Mouse (Mus musculus) stomach, postnatal 0 days (tissue): ENCODE measurements at regions not wholly inside any gene's neighbourhood (a gene's known extent, or its start where the extent isn't known, plus 50 kb on each side); places are given as distances from the start of the nearest gene placed in this dataset.

Experiments
- CTCF ChIP-seq: IDR thresholded peaks from 2 replicates; pipeline ENCODE4 v1.5.1; 2016; ENCODE audit warnings: antibody characterized with exemption, low read depth, mild to moderate bottlenecking, moderate library complexity
- EP300 ChIP-seq: optimal IDR thresholded peaks from 2 replicates; pipeline ENCODE3; 2016; ENCODE audit warnings: antibody characterized with exemption

DNA sequence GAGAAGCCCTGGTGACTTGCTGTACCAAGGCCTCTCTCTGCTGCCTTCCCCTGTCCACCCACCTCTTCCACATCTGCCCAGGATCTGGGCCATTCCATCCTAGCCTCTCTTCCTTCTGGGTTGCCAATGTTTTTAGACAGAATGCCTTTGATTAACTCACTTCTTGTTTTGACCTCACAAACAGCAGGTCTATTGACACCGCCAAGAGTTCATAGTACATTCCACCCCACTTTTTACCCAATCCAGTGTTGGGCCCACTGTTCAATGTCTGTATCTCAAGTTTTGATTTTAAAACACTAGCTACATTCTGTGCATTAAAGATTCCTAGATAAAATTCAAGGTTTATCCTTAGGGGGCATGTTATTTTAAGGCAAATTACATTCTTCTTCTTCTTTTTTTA is 84.7 kb upstream of the Irx5 start:
- no peak for TF ChIP-seq EP300
- TF ChIP-seq CTCF = no peak
